Mouse (Mus musculus) neural tube, embryonic 11.5 days (tissue): ENCODE results near the gene Heatr4. TPM values are rescaled to one million over a fixed set of nuclear protein-coding genes. Genes with fewer than 3 reads are reported as not detected.
A peak's percentile ranks its signal among the peaks of the same experiment; 100 is the strongest.
"Not testable (repeated sequence)": the region's sequence is repeated elsewhere in the genome, so short reads cannot be mapped to it uniquely, and the experiment has no call there.

Experiments
- ATAC-seq: fragments of 200-750 bp; cut with Nextera tagmentation; 2 replicates; pipeline ENCODE4 v1.8.0; 2017; ENCODE audit warnings: moderate number of reproducible peaks, mild to moderate bottlenecking, moderate TSS enrichment, moderate library complexity; ENCODE audit not compliant: insufficient read depth, low FRiP score, low TSS enrichment
- DNase-seq: peaks from one replicate; pipeline ENCODE4 v3.0.0-alpha.2; 2015; ENCODE audit warnings: low spot score
- H3K27ac ChIP-seq: fragments of 300-500 bp; sonication (generic); 2 replicates; pipeline ENCODE4 v1.5.1; 2014; ENCODE audit warnings: low read depth, mild to moderate bottlenecking, low read length
- H3K27me3 ChIP-seq: fragments of 300-500 bp; sonication (generic); 2 replicates; pipeline ENCODE4 v1.6.1; 2014; ENCODE audit warnings: mild to moderate bottlenecking, low read length, mixed read lengths; ENCODE audit not compliant: control insufficient read depth, insufficient read depth
- H3K36me3 ChIP-seq: fragments of 300-500 bp; sonication (generic); 2 replicates; pipeline ENCODE4 v1.6.1; 2014; ENCODE audit warnings: mild to moderate bottlenecking, low read length, moderate library complexity, mixed read lengths; ENCODE audit not compliant: control insufficient read depth, insufficient read depth
- H3K4me1 ChIP-seq: fragments of 300-500 bp; sonication (generic); 2 replicates; pipeline ENCODE4 v1.6.1; 2014; ENCODE audit warnings: low read length, mixed read lengths; ENCODE audit not compliant: control insufficient read depth, insufficient read depth
- H3K4me2 ChIP-seq: fragments of 300-500 bp; sonication (generic); 2 replicates; pipeline ENCODE4 v1.6.1; 2014; ENCODE audit warnings: low read depth, mild to moderate bottlenecking, moderate library complexity
- H3K4me3 ChIP-seq: fragments of 300-500 bp; sonication (generic); 2 replicates; pipeline ENCODE4 v1.5.1; 2014; ENCODE audit warnings: low read depth, low read length
- H3K9ac ChIP-seq: fragments of 300-500 bp; sonication (generic); 2 replicates; pipeline ENCODE4 v1.6.1; 2014; ENCODE audit warnings: mild to moderate bottlenecking, low read length
- H3K9me3 ChIP-seq: fragments of 300-500 bp; sonication (generic); 2 replicates; pipeline ENCODE4 v1.6.1; 2016; ENCODE audit warnings: low read length; ENCODE audit not compliant: control insufficient read depth
- WGBS: fragments of 180-500 bp; shearing (Covaris S2); extraction: QIAGEN DNeasy Blood & Tissue Kit; methylation state at CpG from one replicate; pipeline ENCODE4 v1.1.7; 2014; 5-methylcytosine and 5-hydroxymethylcytosine counted together
- polyA plus RNA-seq: library from polyadenylated mRNA; unstranded; fragments of >200 nt; fragmentation: Nextera tagmentation; extraction: Ambion mirVana; gene quantifications from 2 replicates; pipeline ENCODE4 v1.2.1, GENCODE M21; 2014

The Heatr4 gene
- polyA plus RNA-seq: not detected in 2 replicates

DNA sequence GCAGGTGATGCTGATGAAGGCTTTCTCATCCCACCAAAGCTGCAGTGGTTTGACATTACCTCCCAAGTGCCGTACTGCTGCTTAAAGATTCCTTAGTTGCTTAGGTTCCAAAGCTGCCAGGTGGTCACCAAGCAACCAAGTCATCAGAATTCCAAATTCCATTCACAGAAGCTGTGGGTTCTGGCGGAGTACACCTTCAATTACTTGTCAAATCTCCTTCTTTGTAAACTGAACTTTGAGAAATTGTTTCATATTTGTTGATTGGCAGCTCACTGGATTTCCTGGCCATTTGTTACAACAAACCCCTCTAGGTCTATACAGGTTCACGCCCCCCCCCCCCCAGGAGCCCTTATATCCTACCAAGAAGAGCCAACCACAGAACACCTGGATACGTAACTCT, at the start of gene Heatr4:
TSS of gene Heatr4 (minus strand) at position 101 of the 400 bp plus-strand sequence.
- ATAC-seq: no peak

DNA sequence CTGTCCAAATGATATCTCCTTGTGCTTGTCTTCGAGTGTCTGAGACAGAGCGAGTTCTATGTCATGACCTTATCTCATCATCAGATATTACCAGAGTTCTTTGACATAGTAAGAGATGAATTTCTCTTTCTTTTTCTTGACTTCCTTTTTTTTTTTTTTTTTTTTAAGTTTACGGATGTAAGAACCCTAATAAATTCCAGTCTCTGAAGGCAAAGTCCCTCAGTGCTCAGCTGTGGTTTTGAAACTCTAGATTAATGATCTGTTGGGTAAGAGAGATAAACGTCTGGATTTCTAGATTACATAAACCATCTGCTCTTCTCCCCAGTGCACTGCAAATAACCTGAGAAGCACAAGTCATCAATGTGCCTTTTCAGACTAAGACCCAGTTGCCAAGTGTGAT, 49.5 kb upstream of the Heatr4 start:
- no peaks in the 10 kb centered on the region for H3K4me1 ChIP-seq
- H3K4me2 ChIP-seq: no peak overlapping the region
- H3K27ac ChIP-seq: no peak overlapping the region
- ATAC-seq (no peak), DNase-seq (no peak)
- WGBS: 70% methylated on average over 4 of the region's 4 CpGs
- H3K36me3 ChIP-seq: no peaks in the 10 kb centered on the region
- no peaks in the 10 kb centered on the region for H3K27me3 ChIP-seq
- no peak overlapping the region for H3K4me3 ChIP-seq
- H3K9me3 ChIP-seq: no peaks in the 10 kb centered on the region
- no peak overlapping the region for H3K9ac ChIP-seq

More for the DNA sequence above, at the start of gene Heatr4:
- H3K9me3 ChIP-seq: no peaks in the 10 kb centered on the region
- H3K4me2 ChIP-seq: no peak within 1 kb of the TSS
- no peak within 1 kb of the TSS for H3K4me3 ChIP-seq
- H3K27ac ChIP-seq: no peak within 1 kb of the TSS
- DNase-seq: no peak
- 0 out of 2 replicates have a peak, but pooled peaks cover 3% of the 10 kb centered on the region for H3K4me1 ChIP-seq
- H3K36me3 ChIP-seq: no peaks in the 10 kb centered on the region
- no peak within 1 kb of the TSS for H3K9ac ChIP-seq
- 83% methylated on average over 4 of the region's 4 CpGs for WGBS
- H3K27me3 ChIP-seq: no peaks in the 10 kb centered on the region

DNA sequence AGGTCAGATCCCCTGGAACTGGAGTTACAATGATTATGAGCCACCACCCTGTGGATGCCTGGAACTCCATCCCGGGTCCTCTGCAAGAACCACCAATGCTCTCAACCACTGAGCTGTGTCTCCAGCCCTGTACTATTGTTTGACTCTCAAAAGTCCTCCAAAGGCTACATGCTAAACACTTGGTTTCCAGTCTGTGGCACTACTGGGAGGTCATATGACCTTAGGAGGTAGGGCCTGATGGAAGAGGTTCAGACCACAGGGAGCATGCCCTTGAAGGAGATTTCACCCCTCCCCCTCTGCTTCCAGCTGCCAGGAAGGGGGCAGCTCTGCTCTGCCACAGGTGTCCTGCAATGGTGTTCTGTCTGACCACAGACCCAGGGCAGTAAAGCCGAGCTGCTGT, 48.6 kb upstream of the Heatr4 start:
- not testable (repeated sequence) for H3K4me2 ChIP-seq, ATAC-seq, H3K4me1 ChIP-seq, H3K9me3 ChIP-seq, H3K27me3 ChIP-seq, H3K27ac ChIP-seq, H3K36me3 ChIP-seq, H3K9ac ChIP-seq, H3K4me3 ChIP-seq, DNase-seq
- 77% methylated on average over 2 of the region's 2 CpGs for WGBS

DNA sequence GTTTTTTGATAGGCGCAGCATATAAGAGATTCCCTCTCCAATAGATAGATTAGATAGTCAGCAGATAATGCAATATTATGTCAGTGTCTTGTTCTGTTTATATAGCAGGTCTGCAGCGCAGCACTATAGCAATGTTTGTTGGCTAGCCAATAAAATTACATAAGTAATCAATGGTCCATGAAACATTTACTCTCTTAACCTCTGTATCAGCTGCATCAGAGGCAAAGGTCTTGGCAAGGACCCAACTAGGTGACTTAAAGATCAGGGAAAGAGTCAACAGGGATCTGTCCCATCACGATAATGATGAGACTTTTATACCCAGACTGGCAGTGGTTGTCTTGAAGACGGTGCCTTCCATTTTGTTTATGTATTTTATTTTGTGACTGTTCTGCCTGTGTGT, 48.2 kb upstream of the Heatr4 start:
- Histone ChIP-seq H3K27me3 (no peaks in the 10 kb centered on the region), H3K27ac (no peak overlapping the region), H3K4me3 (no peak overlapping the region), H3K4me1 (no peaks in the 10 kb centered on the region), H3K4me2 (no peak overlapping the region), H3K9me3 (no peaks in the 10 kb centered on the region), H3K9ac (no peak overlapping the region), H3K36me3 (no peaks in the 10 kb centered on the region)
- ATAC-seq: no peak
- DNase-seq: no peak
- 87% methylated on average over 4 of the region's 4 CpGs for WGBS

DNA sequence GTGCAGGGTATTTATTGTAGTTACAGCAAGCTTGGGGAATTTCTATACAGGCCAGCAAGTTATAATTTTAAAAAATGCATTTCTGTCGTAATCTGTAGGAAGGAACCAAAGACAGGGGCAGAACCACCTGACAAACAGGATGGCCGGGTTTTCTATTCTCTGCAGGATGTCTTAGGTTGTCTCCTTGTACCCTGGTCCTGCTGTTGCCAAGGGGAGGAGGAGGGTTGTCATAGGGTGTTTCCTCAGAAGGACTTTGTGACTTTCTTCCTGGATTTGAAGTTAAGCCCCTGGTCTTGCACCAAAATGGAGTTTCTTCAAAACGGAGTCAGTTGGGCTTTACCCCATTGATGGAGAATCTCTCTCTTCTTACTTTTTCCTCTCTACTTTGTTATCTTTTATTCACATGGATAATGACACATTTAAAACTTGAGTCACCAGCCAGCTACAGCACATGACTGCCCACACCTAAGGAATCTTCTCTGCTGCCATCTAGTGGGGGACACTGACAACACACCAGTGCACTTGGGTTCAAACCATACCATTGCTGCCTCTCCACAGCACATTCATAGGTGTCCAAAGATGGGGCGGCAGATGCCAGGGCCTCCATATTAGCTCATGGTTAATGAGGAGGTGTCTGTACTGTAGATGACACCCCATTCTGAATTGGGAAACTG, 46.1 kb upstream of the Heatr4 start:
- no peak overlapping the region for H3K9ac ChIP-seq
- no peaks in the 10 kb centered on the region for H3K27me3 ChIP-seq
- no peak overlapping the region for H3K27ac ChIP-seq
- peak; percentile 68 for DNase-seq
- peak; percentile 31; the same call in 1 of the 2 replicates for ATAC-seq
- WGBS: 68% methylated on average over 4 of the region's 4 CpGs
- no peak overlapping the region for H3K4me2 ChIP-seq
- no peaks in the 10 kb centered on the region for H3K4me1 ChIP-seq
- no peaks in the 10 kb centered on the region for H3K36me3 ChIP-seq
- no peak overlapping the region for H3K4me3 ChIP-seq
- no peaks in the 10 kb centered on the region for H3K9me3 ChIP-seq

DNA sequence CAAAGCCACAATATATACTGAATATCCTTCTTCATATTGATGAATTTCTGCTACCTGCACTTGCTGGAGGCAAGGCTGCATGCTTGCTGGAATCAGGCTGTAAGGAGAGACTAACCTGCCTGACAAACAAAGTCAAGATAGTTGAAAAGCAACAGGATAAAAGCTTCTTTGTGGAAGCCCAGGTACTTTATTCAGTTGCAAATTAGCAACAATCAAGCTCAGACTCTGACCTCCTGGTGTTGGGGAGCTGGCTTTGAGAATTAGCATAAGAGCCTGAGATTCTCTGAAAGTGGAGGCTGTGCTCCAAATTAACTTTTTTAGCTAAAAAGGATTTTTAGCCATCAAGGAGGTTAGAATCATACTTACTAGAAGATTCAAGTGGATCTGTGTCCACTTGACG, 44.4 kb upstream of the Heatr4 start:
- not testable (repeated sequence) for H3K36me3 ChIP-seq, ATAC-seq, H3K9me3 ChIP-seq, H3K9ac ChIP-seq, H3K4me2 ChIP-seq, H3K4me3 ChIP-seq, H3K4me1 ChIP-seq, H3K27ac ChIP-seq, H3K27me3 ChIP-seq, DNase-seq
- 90% methylated on average over 1 of the region's 1 CpGs for WGBS

DNA sequence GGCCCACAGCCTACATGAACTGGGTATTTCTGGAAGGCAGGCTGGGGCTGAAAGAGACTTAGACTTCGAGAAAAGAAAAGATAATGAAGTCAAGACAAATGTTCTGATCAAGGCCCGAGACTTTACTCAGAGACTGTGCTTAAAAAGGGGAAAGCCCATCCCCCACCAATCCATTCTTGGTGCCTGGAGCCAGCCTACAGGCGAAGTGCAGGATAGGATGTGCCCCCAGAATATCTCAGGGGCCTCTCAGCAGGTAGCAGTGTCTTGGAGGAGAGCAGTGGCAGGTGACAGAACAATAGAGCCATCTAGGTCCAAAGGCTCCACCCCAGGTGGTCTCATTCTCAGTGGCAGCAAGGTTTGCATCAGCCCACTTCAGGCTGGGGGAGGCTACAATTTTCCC, 43.7 kb upstream of the Heatr4 start:
- H3K27ac ChIP-seq, H3K9me3 ChIP-seq, H3K4me2 ChIP-seq, H3K36me3 ChIP-seq, H3K27me3 ChIP-seq, ATAC-seq, H3K9ac ChIP-seq, DNase-seq, H3K4me3 ChIP-seq, H3K4me1 ChIP-seq: not testable (repeated sequence)
- 66% methylated on average over 3 of the region's 3 CpGs for WGBS

DNA sequence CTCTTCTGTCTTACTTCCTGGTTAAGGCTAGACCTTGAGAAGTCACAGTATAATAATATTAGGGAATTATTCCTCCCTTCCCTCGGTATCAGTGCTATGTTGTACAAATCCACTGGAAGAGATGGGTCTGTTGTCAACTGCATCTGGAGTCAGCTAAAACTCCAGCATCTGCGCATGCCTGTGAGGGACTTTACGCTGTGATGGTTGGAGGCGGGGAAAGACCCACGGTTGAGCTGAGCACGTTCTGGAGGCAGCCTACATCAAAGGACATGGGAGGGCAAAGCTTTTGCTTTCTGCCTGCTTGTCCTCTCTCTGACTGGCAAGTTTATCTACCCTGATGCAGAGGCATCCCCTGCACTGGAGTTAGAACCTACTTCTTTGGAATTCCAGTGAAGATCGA, 41.2 kb upstream of the Heatr4 start:
- ATAC-seq: no peak
- Histone ChIP-seq H3K4me3 (no peak overlapping the region), H3K36me3 (no peaks in the 10 kb centered on the region), H3K27ac (no peak overlapping the region), H3K4me1 (no peaks in the 10 kb centered on the region), H3K9me3 (no peaks in the 10 kb centered on the region), H3K9ac (no peak overlapping the region), H3K4me2 (no peak overlapping the region), H3K27me3 (no peaks in the 10 kb centered on the region)
- DNase-seq: no peak
- 90% methylated on average over 7 of the region's 7 CpGs for WGBS

DNA sequence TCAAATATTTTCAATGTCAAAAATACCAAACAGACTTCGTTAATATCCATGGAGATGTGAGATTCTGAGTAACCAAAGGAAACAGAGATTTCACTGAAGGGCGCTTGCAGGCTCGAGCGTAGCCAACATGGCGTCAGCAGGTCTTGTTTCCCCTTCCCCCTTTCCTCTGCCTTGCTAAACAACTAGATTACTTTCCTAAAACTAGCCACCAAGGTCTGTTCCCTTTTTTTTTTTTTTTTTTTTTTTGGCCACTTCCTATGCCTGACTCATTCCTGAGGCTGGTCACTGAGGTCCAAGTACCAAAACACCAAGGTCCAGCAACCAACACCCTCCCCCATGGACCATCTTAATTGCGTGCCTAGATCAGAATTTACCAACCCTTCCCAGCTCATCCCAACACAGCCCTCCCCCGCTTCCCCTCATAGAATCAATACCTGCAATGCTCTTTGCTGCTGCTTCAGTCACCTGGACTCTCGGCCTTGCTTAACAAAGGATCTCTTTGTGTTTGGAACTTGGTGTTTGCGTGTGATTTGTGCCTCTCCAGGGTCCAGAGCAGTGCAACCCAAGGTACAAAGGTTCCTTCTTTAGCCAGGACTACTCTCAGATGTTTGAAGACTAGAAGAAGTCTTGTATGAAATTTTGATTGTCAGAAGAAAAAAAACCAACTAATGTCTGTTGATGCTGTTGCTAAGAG, 38.5 kb upstream of the Heatr4 start:
- Histone ChIP-seq H3K36me3 (no peaks in the 10 kb centered on the region), H3K4me2 (no peak overlapping the region), H3K27ac (no peak overlapping the region), H3K4me1 (no peaks in the 10 kb centered on the region), H3K9ac (no peak overlapping the region), H3K27me3 (no peaks in the 10 kb centered on the region), H3K9me3 (no peaks in the 10 kb centered on the region), H3K4me3 (no peak overlapping the region)
- ATAC-seq: no peak
- 89% methylated on average over 9 of the region's 9 CpGs for WGBS
- no peak for DNase-seq
